Mouse (Mus musculus) telencephalon, adult 2 months (tissue): ENCODE data around the gene Afmid.
A peak's percentile ranks its signal among the peaks of the same experiment; 100 is the strongest.
"Not testable (repeated sequence)": the region's sequence is repeated elsewhere in the genome, so short reads cannot be mapped to it uniquely, and the experiment has no call there.

Source experiments
- DNase-seq: peaks from one replicate; pipeline ENCODE4 v3.0.0-alpha.2; 2011; ENCODE audit warnings: low read depth, low spot score

Afmid gene

DNA sequence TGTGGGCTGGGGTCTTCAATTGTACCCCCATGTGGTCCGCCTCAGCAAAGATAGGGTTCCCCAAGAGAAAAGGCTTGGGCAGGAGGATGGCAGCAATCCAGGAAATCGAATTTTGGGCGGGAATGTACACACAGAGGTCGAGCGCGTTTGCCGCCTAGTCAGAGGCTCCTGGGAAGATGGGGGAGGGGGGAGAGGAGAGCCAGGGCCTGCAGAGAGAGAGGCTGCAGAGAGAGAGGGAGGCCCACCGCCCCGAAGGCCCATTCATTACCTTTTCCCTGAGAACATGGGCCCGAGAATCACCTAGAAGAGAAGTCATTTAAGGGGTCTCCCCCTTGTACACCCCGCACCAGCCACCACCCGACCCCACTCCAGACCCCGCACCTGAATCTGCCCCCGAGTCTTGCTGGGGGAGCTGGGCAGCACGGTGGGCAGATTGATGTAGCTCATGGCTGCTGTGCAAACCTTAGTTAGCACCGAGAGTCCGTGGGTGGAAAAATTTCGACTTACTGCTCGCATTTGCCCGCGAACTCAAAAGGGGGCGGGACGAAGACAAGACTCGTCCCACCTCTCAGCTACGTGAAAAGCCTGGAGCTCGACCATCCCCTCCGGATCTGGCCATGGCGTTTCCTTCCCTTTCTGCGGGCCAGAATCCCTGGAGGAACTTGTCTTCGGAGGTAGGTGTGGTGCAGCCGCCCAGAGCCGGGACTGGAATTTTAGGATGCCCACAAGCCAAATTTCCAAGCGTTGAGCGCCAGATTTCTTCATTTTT is at the start of gene Afmid, which contains the start of gene Tk1:
TSS of gene Afmid (plus strand) at position 592 of the 769 bp plus-strand sequence.
TSS of gene Tk1 (minus strand) at position 760 of the 769 bp plus-strand sequence.
- no peak for DNase-seq

DNA sequence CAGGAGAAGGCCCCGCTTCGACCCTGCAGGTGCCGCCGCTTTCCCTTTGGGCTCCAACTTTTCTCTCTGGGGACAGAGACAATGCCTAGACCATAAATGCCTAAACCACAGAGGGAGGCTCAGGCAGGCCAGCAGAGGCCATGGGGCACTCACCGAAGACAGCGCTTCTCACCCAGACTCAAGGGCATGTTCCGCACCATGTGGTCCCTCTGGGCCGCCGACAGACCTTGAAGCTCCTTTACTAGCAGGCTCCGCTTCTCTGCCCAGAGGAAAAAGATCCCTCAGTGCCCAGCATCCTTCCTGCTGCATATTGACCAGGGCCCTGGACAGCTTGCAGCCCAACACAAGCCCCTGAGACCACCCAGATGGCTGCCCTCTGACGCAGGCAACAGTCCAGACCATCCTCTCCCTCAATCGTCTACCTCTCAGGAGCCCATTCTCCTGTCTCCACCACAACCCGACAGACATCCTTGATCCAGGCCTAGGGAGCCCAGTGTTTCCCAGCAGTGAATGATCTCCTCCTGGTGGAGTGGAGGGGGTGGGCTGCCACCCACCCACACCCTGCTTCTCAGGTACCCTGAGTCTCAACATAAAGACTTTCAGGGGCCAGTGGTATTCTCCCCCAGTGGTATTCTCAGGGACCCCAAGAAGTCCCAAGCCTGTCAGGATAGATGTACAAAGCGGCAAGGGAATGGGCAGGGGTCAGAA is 49.5 kb upstream of the Afmid start:
- DNase-seq = no peak

DNA sequence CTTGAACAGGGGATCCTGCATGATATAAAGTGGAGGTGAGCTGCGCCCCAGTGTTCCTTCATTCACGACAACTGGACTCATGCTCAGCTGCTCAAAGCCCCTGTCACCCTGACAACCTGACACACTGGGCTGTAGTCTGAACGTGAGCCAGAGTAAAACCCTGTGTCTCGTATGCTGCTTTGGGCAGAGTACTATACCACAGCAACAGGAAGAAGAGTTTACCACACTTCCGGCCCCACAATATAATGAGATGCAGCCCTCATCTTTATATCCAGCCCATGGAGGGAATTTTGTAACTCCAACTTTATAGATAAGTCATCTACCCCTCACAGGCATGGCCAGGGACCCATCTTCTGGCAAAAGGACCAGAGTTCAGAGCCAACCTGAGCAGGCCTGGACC is 48.6 kb upstream of the Afmid start:
- no peak for DNase-seq

DNA sequence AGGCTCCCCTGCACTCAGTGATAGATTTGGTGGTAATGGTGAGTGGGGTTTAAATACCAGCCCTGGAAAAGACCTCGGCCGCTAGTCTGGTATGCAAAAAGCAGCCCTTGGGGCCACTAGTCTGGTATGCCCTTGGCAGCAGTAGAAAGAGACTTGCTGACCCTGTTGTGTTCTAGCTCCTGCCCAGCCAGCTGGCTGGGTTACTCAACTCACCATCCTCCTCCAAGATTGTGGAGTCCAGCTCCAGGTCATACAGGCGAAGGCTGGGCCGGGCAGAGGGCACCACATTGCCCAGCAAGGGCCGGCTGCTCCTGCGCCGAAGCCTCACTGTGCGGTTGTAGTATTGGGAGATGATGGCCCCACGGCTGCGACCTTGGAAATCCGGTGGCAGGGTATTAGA is 47.7 kb upstream of the Afmid start:
- no peak for DNase-seq

DNA sequence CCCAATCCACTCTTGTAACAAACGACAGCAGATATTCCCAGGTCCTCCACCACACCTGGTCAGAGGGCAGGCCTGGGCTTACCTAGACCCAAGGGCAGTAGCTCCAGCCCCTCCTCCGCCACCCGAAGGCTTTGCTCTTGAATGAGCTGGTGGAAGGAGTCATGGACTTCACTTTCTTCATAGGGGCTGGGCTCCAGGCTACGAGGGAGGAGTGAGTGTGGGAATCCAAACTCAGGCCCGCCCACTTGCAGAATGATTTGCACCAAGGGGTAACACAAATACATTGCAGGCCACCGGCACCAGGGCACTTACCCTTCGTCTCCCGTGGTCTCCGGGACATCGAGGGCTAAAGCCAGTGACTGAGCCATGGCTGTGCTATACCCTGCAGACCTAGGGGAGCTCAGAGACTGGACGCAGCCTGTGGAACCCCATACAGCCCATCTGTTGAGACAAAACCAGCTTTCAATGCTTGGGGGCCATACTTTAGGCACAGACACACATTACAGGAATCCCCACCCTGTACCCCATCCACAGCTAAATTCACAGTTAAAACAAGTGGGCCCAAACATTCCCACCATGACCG is 46.8 kb upstream of the Afmid start:
- no peak for DNase-seq

DNA sequence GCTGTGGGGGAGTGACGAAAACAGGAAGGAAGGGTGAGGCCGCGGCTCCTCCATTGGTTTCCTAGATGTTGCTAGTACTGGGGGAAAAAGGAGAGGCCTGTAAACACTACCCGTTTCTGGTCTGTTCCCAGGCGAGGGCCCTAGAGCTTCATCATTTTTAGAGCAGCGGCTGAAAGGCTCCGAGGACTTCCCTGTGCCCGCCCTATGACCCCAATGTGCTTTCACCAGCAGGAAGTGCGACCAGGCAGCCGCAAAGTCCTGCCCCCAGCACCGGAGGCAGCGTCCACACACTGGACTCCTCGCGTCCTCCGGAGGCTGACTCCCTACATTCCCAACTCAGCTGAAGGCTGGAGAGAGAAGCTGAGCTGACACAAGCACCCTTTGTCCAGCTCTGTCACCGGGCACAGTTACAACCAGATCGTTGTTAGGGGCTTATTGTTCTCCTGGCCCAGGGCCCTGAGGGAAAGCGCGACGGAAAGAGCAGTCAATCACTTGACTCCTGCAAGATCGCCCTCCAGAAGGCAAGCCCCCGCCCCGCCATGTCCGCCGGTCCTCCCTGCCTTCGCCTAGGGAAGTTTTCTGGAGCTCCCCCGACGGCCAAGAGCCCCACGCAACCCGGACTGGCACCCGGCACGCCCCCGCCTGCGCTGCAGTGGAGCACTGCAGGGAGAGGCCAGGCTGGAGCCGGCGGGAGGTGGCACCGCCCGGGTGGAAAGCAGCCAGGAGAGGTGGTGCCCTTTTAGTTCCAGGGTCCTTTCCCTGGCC is 46.1 kb upstream of the Afmid start:
- peak; percentile 56 for DNase-seq

DNA sequence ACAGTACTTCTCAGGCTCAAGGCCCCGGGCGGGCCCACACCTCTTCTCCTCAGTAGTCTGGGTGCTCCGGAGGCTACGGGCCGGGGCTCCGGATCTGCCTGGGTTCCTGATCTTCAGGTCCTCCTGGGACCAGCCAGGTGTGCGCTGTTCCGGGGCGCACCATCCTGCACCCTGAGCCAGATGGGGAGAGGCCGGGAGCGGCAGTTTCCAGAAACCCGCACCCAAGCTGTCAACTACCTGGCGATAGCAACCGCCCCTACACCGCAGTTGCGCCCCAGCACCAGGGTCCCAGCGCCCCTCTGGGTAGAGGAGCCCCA is 45.6 kb upstream of the Afmid start:
- no peak for DNase-seq

DNA sequence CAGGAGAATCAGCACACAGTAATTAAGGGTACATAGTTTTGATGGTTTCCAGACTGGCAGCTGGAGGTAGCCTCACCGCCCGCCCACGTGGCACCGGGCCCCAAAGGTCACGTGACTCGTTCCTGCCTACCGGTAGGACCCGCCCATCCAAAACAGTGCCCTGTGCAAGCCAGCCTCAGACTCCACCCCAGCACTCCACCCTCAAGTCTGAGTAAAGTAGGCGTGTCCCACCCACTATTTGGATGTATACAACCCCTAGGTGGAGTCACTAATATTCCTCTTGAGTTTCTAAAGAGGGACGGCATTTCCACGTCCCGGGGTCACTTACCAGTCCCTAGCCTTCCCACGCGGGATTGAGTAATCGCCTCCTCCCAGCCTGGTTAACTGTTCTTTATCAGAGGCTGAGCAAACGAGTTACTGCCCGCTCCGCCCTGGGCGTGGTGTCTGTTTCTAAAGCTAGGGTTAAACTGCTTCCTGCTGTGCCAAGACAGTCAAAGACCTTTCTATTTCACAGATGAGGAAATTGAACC is 45.1 kb upstream of the Afmid start:
- no peak for DNase-seq

DNA sequence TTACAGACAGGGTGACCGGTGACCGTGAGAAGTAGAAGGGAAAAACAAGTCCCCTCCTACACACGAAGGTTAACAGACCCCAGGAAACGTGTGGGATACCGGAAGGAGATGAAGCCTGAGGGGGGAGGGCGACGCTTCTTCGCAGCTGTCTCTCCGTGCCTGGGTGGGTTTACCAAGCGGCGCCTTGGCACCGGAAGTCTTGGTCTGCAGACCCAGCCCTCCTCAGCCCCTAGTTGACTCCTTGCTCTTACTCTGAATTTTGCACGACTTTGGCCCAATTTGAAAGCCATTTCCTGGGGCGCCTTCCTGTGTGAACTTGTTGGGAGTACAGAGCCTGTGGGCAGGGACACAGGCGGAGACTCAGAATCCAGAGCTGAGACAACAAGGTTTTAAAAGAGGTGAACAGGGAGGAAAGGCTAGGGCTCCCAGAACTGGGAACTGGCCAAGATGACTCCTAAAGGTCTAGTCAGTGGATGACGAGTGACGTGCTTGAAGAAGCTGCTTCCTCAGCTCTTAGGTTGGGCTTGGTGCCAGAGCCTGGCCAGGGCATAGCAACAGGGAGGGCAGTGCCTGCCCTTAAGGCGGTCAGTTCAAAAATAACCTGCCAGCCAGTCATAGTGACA is 44.4 kb upstream of the Afmid start:
- DNase-seq = no peak

DNA sequence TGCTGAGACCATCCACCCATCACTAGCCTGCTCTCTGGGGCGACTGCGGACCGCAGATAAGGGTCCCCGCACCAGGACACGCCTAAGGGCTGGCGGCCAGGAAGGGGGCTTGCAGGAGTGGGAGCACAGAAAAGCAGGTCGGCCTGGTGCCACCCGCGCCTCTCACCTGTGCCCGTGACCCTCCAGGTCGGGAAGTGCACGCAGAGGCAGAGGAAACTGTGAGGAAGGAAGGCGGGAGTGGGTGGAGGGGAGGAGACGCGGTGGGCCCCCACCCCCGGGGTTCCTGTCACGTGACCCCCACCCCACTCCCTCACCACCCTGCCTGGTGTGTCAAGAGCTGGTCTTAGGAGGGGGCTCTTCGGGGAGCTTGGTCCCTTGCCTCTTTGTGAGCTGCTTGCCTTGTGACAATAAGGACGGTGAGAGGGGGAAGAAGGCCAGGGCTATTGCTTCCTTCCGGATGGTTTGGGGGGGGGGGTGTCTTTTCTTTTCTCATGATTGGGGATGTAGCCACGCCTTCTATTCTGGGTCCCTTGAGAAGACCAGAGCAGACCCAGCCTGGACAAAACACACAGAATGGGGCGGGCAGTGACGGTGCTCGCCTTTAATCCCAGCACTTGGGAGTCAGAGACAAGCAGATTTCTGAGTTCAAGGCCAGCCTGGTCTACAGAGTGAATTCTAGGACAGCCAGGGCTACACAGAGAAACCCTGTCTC is 43.6 kb upstream of the Afmid start, which contains the start of the genes Tmc8 and Tmc6:
TSS of gene Tmc8 (plus strand) at position 84 of the 712 bp plus-strand sequence.
TSS of gene Tmc6 (minus strand) at position 206 of the 712 bp plus-strand sequence.
- DNase-seq = no peak

DNA sequence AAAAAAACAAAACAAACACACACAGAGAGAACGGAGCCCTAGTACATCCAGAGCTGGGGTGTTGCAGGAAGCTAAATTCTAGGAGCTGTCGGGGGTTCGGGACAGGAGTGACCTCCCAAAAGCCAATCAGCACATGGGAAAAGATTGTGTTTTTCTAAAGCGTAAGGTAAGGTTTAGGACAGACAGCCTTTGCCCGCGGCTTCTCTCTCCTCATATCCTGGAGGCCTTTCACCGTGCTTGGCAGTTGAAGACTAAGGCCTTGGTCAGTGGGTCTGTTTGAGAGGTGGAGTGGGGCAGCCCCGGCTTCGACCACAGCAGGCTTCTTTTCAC is 43.1 kb upstream of the Afmid start:
- DNase-seq = no peak

DNA sequence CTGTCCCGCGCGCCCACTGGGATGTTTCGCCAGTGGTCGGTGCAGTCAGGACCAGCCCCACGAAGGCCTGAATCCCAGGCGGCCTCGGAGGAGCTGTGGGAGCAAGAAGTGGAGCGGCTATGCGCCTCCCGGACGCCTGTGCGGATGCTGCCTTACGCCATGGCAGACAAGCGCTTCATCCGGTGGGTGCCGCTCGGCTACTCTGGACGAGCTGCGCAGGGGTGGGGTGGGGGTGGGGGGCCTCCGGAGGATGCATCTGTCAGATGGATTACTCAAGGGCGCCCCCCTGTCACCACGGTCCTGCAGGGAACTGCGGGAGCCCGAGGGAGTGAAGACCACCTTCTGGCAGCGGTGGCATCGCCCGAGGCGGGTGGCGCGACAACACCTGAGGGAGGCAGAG is 42.6 kb upstream of the Afmid start:
- no peak for DNase-seq

DNA sequence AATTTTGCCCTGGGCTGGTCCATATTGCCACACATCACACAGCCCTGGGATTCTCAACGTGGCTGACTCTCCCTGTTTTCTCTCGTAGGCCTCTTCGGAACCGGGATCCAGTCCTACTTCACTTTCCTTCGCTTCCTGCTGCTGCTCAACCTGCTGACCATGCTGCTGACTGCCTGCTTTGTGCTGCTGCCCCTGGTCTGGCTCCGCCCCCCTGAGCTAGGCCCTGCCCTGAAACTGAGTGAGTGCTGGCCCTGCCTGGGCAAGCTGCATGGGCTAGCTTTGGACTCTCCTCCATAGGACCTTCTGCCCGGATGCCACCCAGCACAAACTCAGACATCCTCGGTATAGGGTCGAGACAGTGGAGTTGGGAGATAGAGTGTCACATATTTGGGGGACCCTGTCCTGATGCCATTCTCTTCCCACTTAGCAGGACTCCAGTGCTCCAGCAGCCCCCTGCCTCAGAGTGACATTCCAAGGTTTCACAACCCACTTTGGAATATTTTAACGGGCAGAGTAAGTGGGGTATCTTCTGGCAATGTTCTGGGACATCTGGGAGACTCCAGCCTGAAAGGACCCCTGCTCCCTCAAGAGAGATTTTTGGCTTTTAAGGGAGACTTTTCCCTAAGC is 41.9 kb upstream of the Afmid start:
- no peak for DNase-seq

DNA sequence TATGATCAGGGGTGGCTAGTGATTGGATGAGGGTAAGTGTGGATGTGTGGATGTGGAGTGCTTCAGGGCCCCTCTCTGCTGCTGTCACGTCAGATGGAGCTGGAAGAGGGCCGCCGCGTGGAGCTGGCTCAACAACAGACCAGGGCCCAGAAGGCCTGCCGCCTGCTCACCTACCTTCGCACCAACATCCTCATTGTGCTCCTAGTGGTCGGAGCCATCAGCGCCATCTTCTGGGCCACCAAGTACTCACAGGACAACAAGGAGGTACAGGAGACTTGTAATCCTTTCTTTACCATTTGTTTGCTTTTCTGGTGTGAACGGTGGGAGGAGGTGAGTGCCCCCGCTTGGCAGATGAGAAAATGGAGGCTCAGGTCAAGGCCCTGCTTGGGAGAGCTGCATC is 39.4 kb upstream of the Afmid start:
- no peak for DNase-seq

DNA sequence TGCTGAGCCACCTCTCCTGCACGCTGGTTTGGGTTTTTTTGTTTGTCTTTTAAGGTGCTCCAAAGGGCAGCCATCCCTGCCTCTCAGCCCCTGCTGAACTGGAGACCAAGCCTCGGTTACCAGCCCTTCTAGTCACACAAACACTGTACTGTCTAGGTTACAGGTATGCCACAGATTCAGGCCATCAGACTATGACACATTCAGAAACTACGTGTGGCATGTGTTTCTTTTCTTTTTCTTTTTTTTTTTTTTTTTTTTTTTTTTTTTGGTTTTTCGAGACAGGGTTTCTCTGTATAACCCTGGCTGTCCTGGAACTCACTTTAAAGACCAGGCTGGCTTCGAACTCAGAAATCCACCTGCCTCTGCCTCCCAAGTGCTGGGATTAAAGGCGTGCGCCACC is 37.2 kb upstream of the Afmid start:
- not testable (repeated sequence) for DNase-seq

DNA sequence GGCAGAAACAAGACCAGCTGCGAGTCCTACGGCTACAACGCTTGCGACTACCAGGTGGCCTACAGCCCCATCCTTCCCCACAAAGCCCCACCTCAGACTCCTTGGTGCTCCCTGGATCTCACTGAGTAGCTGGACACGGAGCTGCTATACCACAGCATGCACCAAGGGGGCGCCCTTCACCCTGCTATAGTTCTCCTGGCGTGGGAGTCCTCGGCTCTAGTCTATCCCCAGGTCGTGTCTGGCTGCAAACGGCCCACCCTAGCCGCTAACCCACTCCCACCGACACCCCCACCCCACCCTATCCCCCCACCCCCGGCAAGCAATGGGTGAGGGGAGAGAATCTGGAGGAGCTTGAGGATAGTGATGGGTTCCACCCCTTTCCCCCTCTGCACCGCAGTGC is 35.4 kb upstream of the Afmid start:
- DNase-seq = no peak

DNA sequence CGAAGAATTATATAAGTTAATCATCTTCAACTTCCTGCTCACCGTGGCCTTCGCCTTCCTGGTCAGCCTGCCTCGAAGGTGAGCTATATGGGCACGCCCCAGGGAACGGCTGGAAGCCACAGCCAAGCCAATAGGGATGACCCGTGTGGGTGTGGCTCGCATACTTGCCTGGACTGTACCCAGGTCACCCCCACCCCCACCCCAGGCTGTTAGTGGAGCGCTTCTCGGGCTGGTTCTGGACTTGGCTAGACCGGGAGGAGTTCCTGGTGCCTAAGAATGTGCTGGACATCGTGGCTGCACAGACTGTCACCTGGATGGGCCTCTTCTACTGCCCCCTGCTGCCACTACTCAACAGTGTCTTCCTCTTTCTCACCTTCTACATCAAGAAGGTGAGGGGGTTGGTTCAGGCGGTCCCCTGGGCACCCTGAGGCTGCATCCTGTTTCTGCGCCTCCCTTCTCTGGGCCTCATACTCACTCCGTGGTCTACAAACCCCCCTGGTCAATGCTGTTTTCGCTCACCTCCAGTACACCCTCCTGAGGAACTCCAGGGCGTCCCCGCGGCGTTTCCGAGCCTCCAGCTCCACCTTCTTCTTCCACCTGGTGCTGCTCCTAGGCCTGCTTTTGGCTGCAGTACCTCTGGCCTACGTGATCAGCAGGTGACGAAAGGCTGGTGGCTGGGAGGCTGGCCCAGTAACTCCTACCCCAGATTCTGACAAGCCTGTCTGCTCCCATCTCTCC is 34.9 kb upstream of the Afmid start:
- no peak for DNase-seq

DNA sequence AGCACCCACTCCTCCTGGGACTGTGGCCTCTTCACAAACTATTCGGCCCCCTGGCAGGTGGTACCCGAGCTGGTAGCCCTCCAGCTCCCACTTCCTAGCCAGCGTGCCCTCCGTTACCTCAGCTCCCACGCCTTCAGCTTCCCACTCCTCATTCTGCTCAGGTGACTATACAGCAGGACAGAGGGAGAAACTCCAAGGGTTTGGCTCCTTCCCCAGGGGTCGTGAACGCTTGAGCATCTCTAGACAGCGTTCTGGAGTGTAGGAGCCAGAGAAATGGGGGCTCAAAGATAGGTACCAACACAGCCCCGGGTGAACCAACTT is 34.3 kb upstream of the Afmid start:
- no peak for DNase-seq

DNA sequence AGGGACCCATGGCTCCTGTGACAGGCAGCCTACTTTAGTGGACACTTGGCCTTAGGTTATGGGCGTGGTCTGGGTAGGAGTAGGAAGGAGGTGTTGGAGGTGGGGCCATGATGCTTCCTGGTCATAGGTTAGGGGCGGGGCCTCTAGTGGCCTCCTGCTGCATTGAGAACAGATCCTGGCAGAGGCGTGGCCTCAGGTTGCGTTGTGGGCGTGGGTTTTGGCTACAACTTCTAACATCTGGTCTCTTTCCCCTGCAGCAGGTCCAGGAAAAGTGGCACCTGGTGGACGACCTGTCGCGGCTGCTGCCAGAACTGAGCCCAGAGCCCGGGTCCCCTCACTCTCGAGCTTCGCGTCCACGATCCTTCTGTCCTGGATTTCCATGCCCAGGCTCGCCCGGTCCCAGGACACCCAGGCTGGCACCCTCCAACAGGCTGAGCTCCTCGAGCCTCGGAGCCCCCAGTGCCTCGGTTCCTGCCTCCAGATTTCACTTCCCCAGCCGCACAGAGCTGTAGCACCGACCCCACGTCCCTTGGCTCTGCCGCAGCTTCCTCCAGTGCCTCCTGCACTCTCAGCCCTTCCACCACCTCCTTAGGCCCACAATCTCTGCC is 33.3 kb upstream of the Afmid start:
- DNase-seq = no peak
